Mouse (Mus musculus): ENCODE measurements around the gene Spag9. TPM values are rescaled to one million over a fixed set of nuclear protein-coding genes. Genes with fewer than 3 reads are reported as not detected.

The Spag9 gene
- 85.6 and 86.6 TPM in 2 replicates for polyA plus RNA-seq (2014; fragmentation: Nextera tagmentation; extraction: Ambion mirVana)

DNA sequence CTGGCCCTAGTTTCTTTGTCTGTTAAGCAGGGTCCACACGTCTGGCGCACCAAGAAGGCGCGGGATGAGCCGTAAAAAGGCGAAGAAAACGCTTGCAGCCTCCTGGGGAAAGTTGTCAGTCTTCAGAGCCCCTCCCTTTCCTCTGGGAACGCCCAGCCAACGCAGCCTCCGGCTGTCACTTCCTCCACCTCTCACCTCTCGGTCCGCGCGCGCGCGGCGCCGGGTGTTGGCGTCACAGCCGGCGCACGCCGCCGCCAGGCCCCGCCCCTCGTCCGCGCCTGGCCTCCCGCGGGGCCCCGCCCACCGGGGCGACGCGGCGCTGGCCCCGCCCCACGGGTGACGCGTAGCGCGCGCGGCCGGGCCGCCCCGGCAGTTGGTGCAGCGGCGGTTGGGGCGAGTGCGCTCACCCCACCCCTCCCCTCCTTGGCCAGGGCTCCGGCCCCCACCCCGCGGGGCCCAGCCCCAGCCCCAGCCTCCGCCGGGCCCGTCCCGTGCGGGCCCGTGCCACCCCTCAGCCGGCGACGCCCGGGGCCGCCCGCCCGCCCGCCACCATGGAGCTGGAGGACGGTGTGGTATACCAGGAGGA is at the start of gene Spag9:
TSS of gene Spag9 (plus strand) at position 372 of the 586 bp plus-strand sequence.
- DNase-seq (ENCODE audit: low spot score) (peak; percentile 97), ATAC-seq (ENCODE audit: insufficient read depth, low FRiP score, low TSS enrichment) (peak; percentile 90)
- peaks cover 12% of the 10 kb centered on the region for H3K4me1 ChIP-seq (ENCODE audit: control insufficient read depth, insufficient read depth, low read length)
- H3K27me3 ChIP-seq (ENCODE audit: control insufficient read depth, insufficient read depth, low read length), result no peaks in the 10 kb centered on the region
- WGBS, result 0% methylated on average over 24 of the region's 70 CpGs
- H3K4me3 ChIP-seq (ENCODE audit: low read depth, low read length), result peak within 1 kb of the TSS; percentile 91
- peak within 1 kb of the TSS; percentile 82 for H3K9ac ChIP-seq (ENCODE audit: low read length)
- H3K9me3 ChIP-seq (ENCODE audit: control insufficient read depth, low read length), result no peaks in the 10 kb centered on the region
- no peaks in the 10 kb centered on the region for H3K36me3 ChIP-seq (ENCODE audit: control insufficient read depth, insufficient read depth, low read length)
- H3K4me2 ChIP-seq (ENCODE audit: low read depth), result peak within 1 kb of the TSS; percentile 93
- peak within 1 kb of the TSS; percentile 88 for H3K27ac ChIP-seq (ENCODE audit: low read depth, low read length)

DNA sequence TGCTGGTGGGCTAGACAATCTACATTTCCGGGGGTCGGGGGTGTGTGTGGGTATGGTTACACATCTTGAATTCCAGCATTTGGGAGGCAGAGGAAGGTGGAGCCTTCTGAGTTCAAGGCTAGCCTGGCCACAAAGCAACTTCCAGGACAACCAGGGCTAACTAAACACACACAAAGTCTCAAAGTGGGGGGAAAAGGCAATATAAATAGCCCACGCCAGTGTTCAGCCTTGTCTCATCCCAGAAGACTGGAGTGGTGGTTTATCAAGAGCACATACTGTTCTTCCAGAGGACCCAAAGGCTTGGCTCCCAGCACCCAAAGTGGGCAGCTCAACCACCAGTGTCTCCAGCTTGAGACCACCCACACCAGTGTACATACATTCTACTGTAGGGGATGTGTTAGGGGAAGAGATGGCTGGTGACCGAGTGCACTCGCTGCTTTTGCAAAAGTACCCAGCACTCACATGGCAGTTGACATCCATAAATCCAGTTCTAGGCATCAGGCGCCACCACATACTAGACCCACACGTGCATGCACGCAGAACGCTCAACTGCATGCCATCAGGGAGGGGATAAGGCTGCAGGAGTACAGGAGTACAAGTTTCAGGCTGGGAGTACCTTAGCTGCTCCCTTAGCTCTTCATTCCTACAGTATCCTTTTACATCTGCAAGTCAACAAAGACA is 46.9 kb upstream of the Spag9 start:
- DNase-seq (ENCODE audit: low spot score), result no peak
- H3K4me1 ChIP-seq (ENCODE audit: control insufficient read depth, insufficient read depth, low read length), result no peaks in the 10 kb centered on the region
- H3K36me3 ChIP-seq (ENCODE audit: control insufficient read depth, insufficient read depth, low read length), result peaks cover 7% of the 10 kb centered on the region
- no peak for ATAC-seq (ENCODE audit: insufficient read depth, low FRiP score, low TSS enrichment)
- no peak overlapping the region for H3K4me3 ChIP-seq (ENCODE audit: low read depth, low read length)
- H3K9ac ChIP-seq (ENCODE audit: low read length), result no peak overlapping the region
- WGBS, result 89% methylated on average over 9 of the region's 9 CpGs
- no peaks in the 10 kb centered on the region for H3K27me3 ChIP-seq (ENCODE audit: control insufficient read depth, insufficient read depth, low read length)
- no peak overlapping the region for H3K27ac ChIP-seq (ENCODE audit: low read depth, low read length)
- H3K4me2 ChIP-seq (ENCODE audit: low read depth), result no peak overlapping the region
- no peaks in the 10 kb centered on the region for H3K9me3 ChIP-seq (ENCODE audit: control insufficient read depth, low read length)

DNA sequence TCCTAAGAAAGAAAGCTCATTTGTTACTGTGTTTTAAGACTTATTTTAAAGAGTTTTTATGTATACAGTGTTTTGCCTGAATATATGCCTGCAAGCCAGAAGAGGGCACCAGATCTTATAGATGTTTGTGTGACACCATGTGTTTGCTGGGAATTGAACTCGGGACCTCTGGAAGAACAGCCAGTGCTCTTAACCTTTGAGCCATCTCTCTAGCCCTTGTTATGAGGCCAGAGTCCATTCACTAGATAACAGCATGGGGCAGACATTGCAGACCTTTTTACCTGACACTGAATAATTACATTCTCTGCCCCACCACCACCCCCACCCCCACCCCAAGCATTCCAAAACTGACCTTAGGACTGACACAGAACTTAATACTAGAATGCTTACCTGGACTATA is 45.8 kb upstream of the Spag9 start:
- WGBS, result 100% methylated on average over 1 of the region's 1 CpGs

DNA sequence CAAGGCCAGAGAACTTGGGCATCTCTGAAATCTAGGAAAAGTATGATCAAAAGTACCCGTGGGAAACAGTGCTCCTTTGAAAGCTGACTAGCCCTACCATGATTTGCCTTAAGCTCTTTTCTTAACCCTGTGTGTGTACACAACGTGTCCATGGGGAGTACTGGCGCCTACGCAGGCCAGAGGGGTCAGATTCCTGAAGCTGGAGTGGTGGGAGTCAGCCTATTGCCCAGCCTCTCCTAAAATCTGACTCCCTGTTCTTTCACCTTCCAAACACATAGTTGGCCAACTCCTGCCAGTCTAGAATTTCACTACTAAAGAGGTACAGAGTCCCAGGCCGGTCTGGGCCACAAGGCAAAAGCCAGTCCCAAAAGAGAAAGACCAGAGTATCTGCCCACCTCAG is 43.5 kb upstream of the Spag9 start:
- ATAC-seq (ENCODE audit: insufficient read depth, low FRiP score, low TSS enrichment) (no peak), DNase-seq (ENCODE audit: low spot score) (no peak)
- peaks cover 6% of the 10 kb centered on the region; the same call in 1 of the 2 replicates for H3K4me1 ChIP-seq (ENCODE audit: control insufficient read depth, insufficient read depth, low read length)
- H3K4me2 ChIP-seq (ENCODE audit: low read depth), result no peak overlapping the region
- WGBS, result 71% methylated on average over 5 of the region's 5 CpGs
- no peaks in the 10 kb centered on the region for H3K27me3 ChIP-seq (ENCODE audit: control insufficient read depth, insufficient read depth, low read length)
- no peaks in the 10 kb centered on the region for H3K9me3 ChIP-seq (ENCODE audit: control insufficient read depth, low read length)
- no peak overlapping the region for H3K9ac ChIP-seq (ENCODE audit: low read length)
- peaks cover 7% of the 10 kb centered on the region for H3K36me3 ChIP-seq (ENCODE audit: control insufficient read depth, insufficient read depth, low read length)
- no peak overlapping the region for H3K4me3 ChIP-seq (ENCODE audit: low read depth, low read length)
- no peak overlapping the region for H3K27ac ChIP-seq (ENCODE audit: low read depth, low read length)

More for the DNA sequence above, 45.8 kb upstream of the Spag9 start:
- no peak overlapping the region for H3K4me3 ChIP-seq (ENCODE audit: low read depth, low read length)
- peaks cover 5% of the 10 kb centered on the region; the same call in 1 of the 2 replicates for H3K4me1 ChIP-seq (ENCODE audit: control insufficient read depth, insufficient read depth, low read length)
- H3K36me3 ChIP-seq (ENCODE audit: control insufficient read depth, insufficient read depth, low read length), result peaks cover 7% of the 10 kb centered on the region
- H3K4me2 ChIP-seq (ENCODE audit: low read depth), result no peak overlapping the region
- no peak overlapping the region for H3K9ac ChIP-seq (ENCODE audit: low read length)
- DNase-seq (ENCODE audit: low spot score), result no peak
- ATAC-seq (ENCODE audit: insufficient read depth, low FRiP score, low TSS enrichment), result no peak
- H3K27ac ChIP-seq (ENCODE audit: low read depth, low read length), result no peak overlapping the region
- no peaks in the 10 kb centered on the region for H3K9me3 ChIP-seq (ENCODE audit: control insufficient read depth, low read length)
- H3K27me3 ChIP-seq (ENCODE audit: control insufficient read depth, insufficient read depth, low read length), result no peaks in the 10 kb centered on the region

DNA sequence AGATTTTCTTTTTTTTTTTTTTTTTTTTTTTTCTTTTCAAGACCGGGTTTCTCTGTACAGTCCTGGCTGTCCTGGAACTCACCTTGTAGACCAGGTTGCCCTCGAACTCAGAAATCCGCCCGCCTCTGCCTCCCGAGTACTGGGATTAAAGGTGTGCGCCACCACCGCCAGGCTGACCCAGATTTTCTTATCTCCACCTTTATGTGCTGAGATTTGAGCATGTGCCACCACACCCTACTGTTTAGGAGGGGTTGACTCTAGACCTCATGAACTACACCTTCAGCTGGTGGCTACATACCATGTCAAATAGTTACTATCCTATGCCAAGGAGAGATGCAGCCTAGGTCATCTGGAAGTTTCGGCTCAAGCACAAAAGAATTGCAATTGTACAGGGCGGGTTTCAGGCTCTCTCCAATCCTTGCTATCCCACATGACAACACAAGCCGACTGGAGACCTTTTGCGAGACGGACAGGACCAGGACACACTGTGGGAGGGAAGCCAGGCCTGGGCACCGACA is 41.1 kb upstream of the Spag9 start:
- Histone ChIP-seq H3K36me3 (ENCODE audit: control insufficient read depth, insufficient read depth, low read length) (peaks cover 11% of the 10 kb centered on the region; the same call in 1 of the 2 replicates), H3K4me2 (ENCODE audit: low read depth) (peak overlapping the region; percentile 91), H3K4me1 (ENCODE audit: control insufficient read depth, insufficient read depth, low read length) (peaks cover 6% of the 10 kb centered on the region; the same call in 1 of the 2 replicates), H3K27me3 (ENCODE audit: control insufficient read depth, insufficient read depth, low read length) (no peaks in the 10 kb centered on the region), H3K27ac (ENCODE audit: low read depth, low read length) (peak overlapping the region; percentile 76; the same call in 1 of the 2 replicates), H3K9ac (ENCODE audit: low read length) (peak overlapping the region; percentile 72), H3K9me3 (ENCODE audit: control insufficient read depth, low read length) (no peaks in the 10 kb centered on the region), H3K4me3 (ENCODE audit: low read depth, low read length) (peak overlapping the region; percentile 63)
- WGBS, result 53% methylated on average over 13 of the region's 13 CpGs
- peak; percentile 5; the same call in 1 of the 2 replicates for ATAC-seq (ENCODE audit: insufficient read depth, low FRiP score, low TSS enrichment)
- DNase-seq (ENCODE audit: low spot score), result no peak

DNA sequence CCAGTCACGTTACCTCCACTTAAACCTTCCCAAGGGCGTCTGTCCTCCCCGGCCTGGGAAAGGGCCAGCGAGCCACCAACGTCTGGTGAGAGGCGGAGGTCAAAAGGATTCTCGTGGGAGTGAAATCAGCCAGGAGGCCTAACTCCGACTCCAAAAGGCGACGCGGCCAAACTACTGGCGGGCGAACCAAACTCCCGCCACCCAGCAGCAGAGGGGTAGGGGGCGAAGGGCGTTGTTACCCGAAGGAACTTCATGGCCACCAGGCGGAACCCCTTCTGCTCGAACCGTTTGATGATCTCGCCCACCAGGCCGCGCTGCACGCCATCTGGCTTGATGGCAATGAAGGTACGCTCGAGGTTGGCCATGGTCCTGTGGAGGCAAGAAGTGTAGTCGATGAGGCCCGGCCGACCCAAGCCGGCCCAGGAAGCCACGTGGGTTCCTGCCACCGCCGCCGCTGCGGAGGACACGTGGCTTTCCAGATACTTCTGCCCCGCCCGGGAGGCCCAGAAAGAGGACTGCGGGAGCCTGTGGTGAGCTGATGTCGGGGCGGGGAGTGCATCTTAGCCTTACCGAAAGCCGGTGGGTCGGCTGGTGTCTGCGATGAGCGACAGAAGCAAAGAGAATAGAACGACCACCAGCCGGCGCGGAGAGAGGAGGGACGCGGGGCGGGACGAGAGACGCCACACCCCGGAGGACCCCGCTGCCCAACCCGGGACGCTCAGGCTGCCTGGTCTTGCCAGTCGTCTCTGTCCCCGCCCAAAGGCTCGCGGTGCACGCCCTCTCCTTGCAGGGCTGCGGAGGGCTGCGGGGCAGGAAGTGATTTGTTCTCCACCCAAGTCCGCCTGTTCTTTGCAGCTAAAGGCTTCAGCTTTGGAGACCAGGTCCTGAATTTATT is 40.4 kb upstream of the Spag9 start:
- WGBS, result under 1% methylated on average over 67 of the region's 67 CpGs
- ATAC-seq (ENCODE audit: insufficient read depth, low FRiP score, low TSS enrichment), result peak; percentile 95
- peak overlapping the region; percentile 72 for H3K9ac ChIP-seq (ENCODE audit: low read length)
- peak overlapping the region; percentile 91 for H3K4me2 ChIP-seq (ENCODE audit: low read depth)
- peaks cover 6% of the 10 kb centered on the region; the same call in 1 of the 2 replicates for H3K4me1 ChIP-seq (ENCODE audit: control insufficient read depth, insufficient read depth, low read length)
- H3K27me3 ChIP-seq (ENCODE audit: control insufficient read depth, insufficient read depth, low read length), result no peaks in the 10 kb centered on the region
- peaks cover 11% of the 10 kb centered on the region; the same call in 1 of the 2 replicates for H3K36me3 ChIP-seq (ENCODE audit: control insufficient read depth, insufficient read depth, low read length)
- peak overlapping the region; percentile 63 for H3K4me3 ChIP-seq (ENCODE audit: low read depth, low read length)
- peak; percentile 93 for DNase-seq (ENCODE audit: low spot score)
- H3K9me3 ChIP-seq (ENCODE audit: control insufficient read depth, low read length), result no peaks in the 10 kb centered on the region
- H3K27ac ChIP-seq (ENCODE audit: low read depth, low read length), result peak overlapping the region; percentile 76

DNA sequence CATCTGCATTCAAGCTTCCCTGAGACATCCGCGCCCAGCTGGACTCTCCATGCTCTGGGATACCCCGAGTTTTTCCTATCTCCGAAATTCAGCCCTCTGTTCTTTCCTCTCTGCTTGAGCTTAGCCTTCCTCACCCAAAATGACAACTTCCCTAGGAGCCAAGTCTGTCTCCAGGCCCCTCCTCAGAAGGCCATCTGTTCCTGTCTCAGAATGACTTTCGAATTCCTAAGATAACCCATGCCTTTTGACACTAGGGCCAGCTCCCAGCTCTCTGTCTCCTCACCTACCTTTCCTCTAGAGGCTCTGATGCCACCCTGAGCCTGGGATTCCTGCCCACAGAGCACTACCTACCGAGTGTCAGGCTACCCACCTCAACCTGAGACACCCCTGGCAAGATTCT is 39.7 kb upstream of the Spag9 start, which contains the start of gene Nme2:
TSS of gene Nme2 (minus strand) at position 101 of the 400 bp plus-strand sequence.
- no peaks in the 10 kb centered on the region for H3K27me3 ChIP-seq (ENCODE audit: control insufficient read depth, insufficient read depth, low read length)
- peaks cover 6% of the 10 kb centered on the region; the same call in 1 of the 2 replicates for H3K4me1 ChIP-seq (ENCODE audit: control insufficient read depth, insufficient read depth, low read length)
- H3K4me3 ChIP-seq (ENCODE audit: low read depth, low read length), result peak within 1 kb of the TSS; percentile 63
- 6% methylated on average over 6 of the region's 6 CpGs for WGBS
- H3K9me3 ChIP-seq (ENCODE audit: control insufficient read depth, low read length), result no peaks in the 10 kb centered on the region
- DNase-seq (ENCODE audit: low spot score) (no peak), ATAC-seq (ENCODE audit: insufficient read depth, low FRiP score, low TSS enrichment) (peak; percentile 28; the same call in 1 of the 2 replicates)
- H3K36me3 ChIP-seq (ENCODE audit: control insufficient read depth, insufficient read depth, low read length), result peaks cover 9% of the 10 kb centered on the region
- peak within 1 kb of the TSS; percentile 76 for H3K27ac ChIP-seq (ENCODE audit: low read depth, low read length)
- H3K4me2 ChIP-seq (ENCODE audit: low read depth), result peak within 1 kb of the TSS; percentile 91
- H3K9ac ChIP-seq (ENCODE audit: low read length), result peak within 1 kb of the TSS; percentile 72

DNA sequence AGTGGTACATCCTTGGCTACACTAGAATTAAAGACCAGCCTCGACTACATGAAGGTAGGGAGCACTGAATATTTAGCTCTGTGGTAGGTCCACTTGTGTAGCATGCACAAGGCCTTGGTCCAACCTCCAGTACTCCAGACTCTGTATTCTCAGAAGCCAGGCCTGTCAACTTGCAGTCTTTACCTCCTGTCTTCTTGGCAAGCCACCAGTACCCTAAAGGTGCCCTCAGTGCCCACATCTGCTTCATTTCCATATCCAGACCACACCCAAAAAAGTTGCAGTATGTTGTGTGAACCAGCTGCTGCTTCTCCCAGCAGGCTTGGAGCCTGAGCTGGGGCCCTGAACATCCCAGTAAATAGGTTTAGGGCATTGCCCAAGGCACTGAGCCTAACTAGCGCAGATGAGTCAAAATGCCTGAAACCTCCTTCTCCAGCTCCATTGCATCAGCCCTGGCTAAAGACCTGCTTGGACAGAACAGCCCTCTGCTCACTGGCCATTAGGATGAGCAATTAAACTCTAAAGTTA is 38.8 kb upstream of the Spag9 start:
- H3K27ac ChIP-seq (ENCODE audit: low read depth, low read length), result no peak overlapping the region
- no peak overlapping the region for H3K4me2 ChIP-seq (ENCODE audit: low read depth)
- DNase-seq (ENCODE audit: low spot score), result no peak
- H3K9ac ChIP-seq (ENCODE audit: low read length), result no peak overlapping the region
- no peak overlapping the region for H3K4me3 ChIP-seq (ENCODE audit: low read depth, low read length)
- no peaks in the 10 kb centered on the region for H3K27me3 ChIP-seq (ENCODE audit: control insufficient read depth, insufficient read depth, low read length)
- 87% methylated on average over 2 of the region's 2 CpGs for WGBS
- H3K4me1 ChIP-seq (ENCODE audit: control insufficient read depth, insufficient read depth, low read length), result peaks cover 6% of the 10 kb centered on the region; the same call in 1 of the 2 replicates
- H3K36me3 ChIP-seq (ENCODE audit: control insufficient read depth, insufficient read depth, low read length), result peaks cover 10% of the 10 kb centered on the region
- H3K9me3 ChIP-seq (ENCODE audit: control insufficient read depth, low read length), result no peaks in the 10 kb centered on the region
- no peak for ATAC-seq (ENCODE audit: insufficient read depth, low FRiP score, low TSS enrichment)
